Mouse (Mus musculus) spleen, adult 2 months (tissue): ENCODE measurements around the gene Far1. TPM values are rescaled to one million over a fixed set of nuclear protein-coding genes. Genes with fewer than 3 reads are reported as not detected.

Experiments
- DNase-seq, 2 experiments: peaks; one replicate each; pipeline versions ENCODE4 v3.0.0 to v3.0.0-alpha.2; 2012 to 2021; ENCODE audit warnings: low spot score in 2 of 2, low read depth in 1 of 2
- H3K27ac ChIP-seq: fragments of 200-500 bp; 2 replicates; pipeline ENCODE4 v1.5.1; 2012; ENCODE audit warnings: low read length, inconsistent platforms; ENCODE audit not compliant: insufficient read depth
- H3K27me3 ChIP-seq: fragments of 200-500 bp; 2 replicates; pipeline ENCODE4 v1.6.1; 2012; ENCODE audit warnings: mild to moderate bottlenecking, moderate library complexity, low read length, inconsistent platforms; ENCODE audit not compliant: control insufficient read depth, insufficient read depth
- H3K36me3 ChIP-seq: fragments of 200-500 bp; 2 replicates; pipeline ENCODE4 v1.6.1; 2012; ENCODE audit warnings: mild to moderate bottlenecking, low read length, inconsistent platforms; ENCODE audit not compliant: control insufficient read depth, insufficient read depth
- H3K4me1 ChIP-seq: fragments of 200-500 bp; 2 replicates; pipeline ENCODE4 v1.6.1; 2011; ENCODE audit warnings: inconsistent platforms; ENCODE audit not compliant: control insufficient read depth, insufficient read depth, insufficient read length
- H3K4me3 ChIP-seq: fragments of 200-500 bp; 2 replicates; pipeline ENCODE4 v1.5.1; 2011; ENCODE audit warnings: mild to moderate bottlenecking, inconsistent platforms; ENCODE audit not compliant: insufficient read depth, insufficient read length; ENCODE audit errors: extremely low read depth
- CTCF ChIP-seq: fragments of 200-500 bp; IDR thresholded peaks from 2 replicates; pipeline ENCODE4 v1.5.1; 2011; ENCODE audit warnings: mild to moderate bottlenecking, inconsistent platforms; ENCODE audit not compliant: insufficient read depth, insufficient read length, insufficient replicate concordance; ENCODE audit errors: extremely low read depth
- POLR2A ChIP-seq: fragments of 200-500 bp; IDR thresholded peaks from 2 replicates; pipeline ENCODE4 v1.6.1; 2011; ENCODE audit warnings: low read depth, low read length, inconsistent platforms
- WGBS: fragments of 180-500 bp; shearing (Covaris S2); methylation state at CpG from one replicate; pipeline ENCODE4 v1.1.7; 2018; 5-methylcytosine and 5-hydroxymethylcytosine counted together
- polyA plus RNA-seq: library from polyadenylated mRNA; depleted of rRNA; stranded (reverse); fragments of >200 nt; gene quantifications from 2 replicates; pipeline ENCODE4 v1.2.3, GENCODE M21; 2012; rRNA removed

Gene Far1
- polyA plus RNA-seq: 7.7 and 8.3 TPM in 2 replicates

GRCm38 (mm10) chr7:113513286-113513962, at the start of gene Far1:
Gene Far1, plus strand, starts transcription at chr7:113513834.
- DNase-seq: peak; percentile 96
- peak within 1 kb of the TSS; percentile 99 for H3K27ac ChIP-seq
- peak within 1 kb of the TSS; percentile 98 for H3K4me3 ChIP-seq
- peaks cover 6% of the 10 kb centered on the region; the same call in 1 of the 2 replicates for H3K4me1 ChIP-seq
- no peaks in the 10 kb centered on the region for H3K36me3 ChIP-seq
- under 1% methylated on average over 71 of the region's 71 CpGs for WGBS
- TF ChIP-seq CTCF (no peak; the same call in 1 of the 2 replicates), POLR2A (peak; percentile 87)
- H3K27me3 ChIP-seq: no peaks in the 10 kb centered on the region

GRCm38 (mm10) chr7:113468345-113468744, 45.3 kb upstream of the Far1 start:
- WGBS: 71% methylated on average over 3 of the region's 3 CpGs
- H3K4me1 ChIP-seq: no peaks in the 10 kb centered on the region
- DNase-seq: no peak
- no peaks in the 10 kb centered on the region for H3K36me3 ChIP-seq
- TF ChIP-seq POLR2A: no peak
- TF ChIP-seq CTCF: no peak
- no peak overlapping the region for H3K4me3 ChIP-seq
- no peaks in the 10 kb centered on the region for H3K27me3 ChIP-seq
- H3K27ac ChIP-seq: no peak overlapping the region

- H3K4me1 ChIP-seq: no peaks in the 10 kb centered on the region
- no peak overlapping the region for H3K27ac ChIP-seq
- 91% methylated on average over 2 of the region's 2 CpGs for WGBS
- no peak for DNase-seq
- H3K27me3 ChIP-seq: no peaks in the 10 kb centered on the region
- no peak overlapping the region for H3K4me3 ChIP-seq
- H3K36me3 ChIP-seq: no peaks in the 10 kb centered on the region
- no peak for TF ChIP-seq CTCF
- TF ChIP-seq POLR2A: no peak
Measured at GRCm38 (mm10) chr7:113470671-113471070, 43.0 kb upstream of the Far1 start.

DNA sequence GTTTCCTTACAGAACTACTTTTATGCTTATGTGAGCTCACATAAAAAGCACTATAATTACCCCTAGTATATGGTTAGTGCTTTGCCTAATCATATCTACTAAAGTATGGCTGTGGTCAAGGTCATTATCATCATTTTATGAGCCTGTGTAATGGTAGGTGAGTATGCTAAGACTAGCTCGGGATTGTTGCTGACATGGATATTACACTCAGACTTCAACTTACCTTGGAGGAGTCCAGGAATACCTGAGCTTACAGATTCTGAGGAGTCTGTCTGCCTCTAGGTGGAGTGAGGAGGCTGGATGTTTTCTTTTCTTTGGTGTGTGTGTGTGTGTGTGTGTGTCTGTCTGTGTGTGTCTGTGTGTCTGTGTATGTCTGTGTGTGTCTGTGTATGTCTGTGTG, 42.0 kb upstream of the Far1 start:
- WGBS: 94% methylated on average over 1 of the region's 1 CpGs
- DNase-seq: no peak
- TF ChIP-seq POLR2A (no peak), CTCF (no peak)

GRCm38 (mm10) chr7:113495792-113496191, 17.8 kb upstream of the Far1 start:
- WGBS: 83% methylated on average over 2 of the region's 2 CpGs
- H3K4me3 ChIP-seq: no peak overlapping the region
- no peak overlapping the region for H3K27ac ChIP-seq
- H3K27me3 ChIP-seq: no peaks in the 10 kb centered on the region
- no peaks in the 10 kb centered on the region for H3K4me1 ChIP-seq
- no peak for DNase-seq
- H3K36me3 ChIP-seq: no peaks in the 10 kb centered on the region
- no peak for TF ChIP-seq POLR2A
- TF ChIP-seq CTCF: no peak

More for the DNA sequence above, 42.0 kb upstream of the Far1 start:
- H3K27ac ChIP-seq: no peak overlapping the region
- no peaks in the 10 kb centered on the region for H3K4me1 ChIP-seq
- no peaks in the 10 kb centered on the region for H3K27me3 ChIP-seq
- H3K4me3 ChIP-seq: no peak overlapping the region
- H3K36me3 ChIP-seq: no peaks in the 10 kb centered on the region

DNA sequence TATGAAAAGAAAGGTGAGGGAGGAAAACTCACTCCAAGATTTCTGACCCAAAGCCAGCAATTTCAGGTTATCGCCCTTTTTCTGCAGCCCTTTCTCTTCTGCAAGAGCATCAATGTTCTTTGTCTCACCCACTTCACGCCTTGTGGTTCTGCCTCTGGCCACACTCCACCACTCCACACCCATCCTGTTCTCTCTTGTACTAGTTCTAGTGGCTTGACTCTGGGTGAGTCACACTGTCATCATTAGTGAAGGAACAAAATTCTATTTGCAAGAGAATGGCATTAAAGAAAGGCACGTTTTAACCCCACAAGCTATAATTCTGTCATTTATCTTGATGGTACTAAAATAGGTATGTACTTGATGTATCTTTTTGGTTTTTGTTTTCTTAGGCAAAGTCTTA, 15.2 kb upstream of the Far1 start:
- H3K4me1 ChIP-seq: no peaks in the 10 kb centered on the region
- TF ChIP-seq POLR2A (no peak), CTCF (no peak)
- no peak overlapping the region for H3K27ac ChIP-seq

GRCm38 (mm10) chr7:113499821-113500220, 13.8 kb upstream of the Far1 start:
- no peak for TF ChIP-seq CTCF
- no peak for TF ChIP-seq POLR2A
- 70% methylated on average over 6 of the region's 6 CpGs for WGBS
- no peak for DNase-seq
- Histone ChIP-seq H3K4me3 (no peak overlapping the region), H3K27ac (no peak overlapping the region), H3K27me3 (no peaks in the 10 kb centered on the region), H3K36me3 (no peaks in the 10 kb centered on the region), H3K4me1 (no peaks in the 10 kb centered on the region; the same call in 1 of the 2 replicates)

More for the DNA sequence above, 15.2 kb upstream of the Far1 start:
- Histone ChIP-seq H3K4me3 (no peak overlapping the region), H3K36me3 (no peaks in the 10 kb centered on the region), H3K27me3 (no peaks in the 10 kb centered on the region)
- 70% methylated on average over 3 of the region's 3 CpGs for WGBS
- DNase-seq: no peak
